Mouse (Mus musculus): Measurements from ENCODE around the gene Alg12.

The Alg12 gene

GRCm38 (mm10) chr15:88819026-88819905 is at the start of gene Alg12, which contains the start of gene Creld2:
Alg12 (minus strand) TSS chr15:88819318.
Creld2 (plus strand) TSS chr15:88819646.
- ATAC-seq (ENCODE audit: low TSS enrichment), result peak; percentile 98

- ATAC-seq (ENCODE audit: low TSS enrichment), result no peak
These were observed 49.1 kb upstream of the Alg12 start for GRCm38 (mm10) chr15:88868024-88868742.

- no peak for ATAC-seq (ENCODE audit: low TSS enrichment)
These were observed 48.4 kb upstream of the Alg12 start for GRCm38 (mm10) chr15:88867368-88868023.

GRCm38 (mm10) chr15:88866934-88867356 is 47.8 kb upstream of the Alg12 start:
- ATAC-seq (ENCODE audit: low TSS enrichment), result no peak

- ATAC-seq (ENCODE audit: low TSS enrichment), result no peak
These were observed 47.0 kb upstream of the Alg12 start for GRCm38 (mm10) chr15:88865888-88866695.

GRCm38 (mm10) chr15:88865061-88865460 is 45.9 kb upstream of the Alg12 start:
- no peak for ATAC-seq (ENCODE audit: low TSS enrichment)

GRCm38 (mm10) chr15:88864270-88865030 is 45.3 kb upstream of the Alg12 start:
- no peak for ATAC-seq (ENCODE audit: low TSS enrichment)

- ATAC-seq (ENCODE audit: low TSS enrichment), result peak; percentile 64
These were observed 44.6 kb upstream of the Alg12 start for GRCm38 (mm10) chr15:88863695-88864231.

GRCm38 (mm10) chr15:88862881-88863694 is 44.0 kb upstream of the Alg12 start:
- ATAC-seq (ENCODE audit: low TSS enrichment), result no peak

- peak; percentile 58 for ATAC-seq (ENCODE audit: low TSS enrichment)
These were observed 42.9 kb upstream of the Alg12 start, which contains the start of gene Pim3 for GRCm38 (mm10) chr15:88861772-88862622. Pim3 (plus strand) TSS chr15:88862186.

- no peak for ATAC-seq (ENCODE audit: low TSS enrichment)
These were observed 41.7 kb upstream of the Alg12 start for GRCm38 (mm10) chr15:88860781-88861180.

GRCm38 (mm10) chr15:88859206-88859970 is 40.3 kb upstream of the Alg12 start:
- ATAC-seq (ENCODE audit: low TSS enrichment), result no peak

GRCm38 (mm10) chr15:88858707-88859106 is 39.6 kb upstream of the Alg12 start:
- ATAC-seq (ENCODE audit: low TSS enrichment), result no peak

GRCm38 (mm10) chr15:88858141-88858541 is 39.0 kb upstream of the Alg12 start:
- ATAC-seq (ENCODE audit: low TSS enrichment), result no peak

- no peak for ATAC-seq (ENCODE audit: low TSS enrichment)
These were observed 38.2 kb upstream of the Alg12 start for GRCm38 (mm10) chr15:88857361-88857760.

GRCm38 (mm10) chr15:88856613-88857012 is 37.5 kb upstream of the Alg12 start:
- ATAC-seq (ENCODE audit: low TSS enrichment), result no peak

- ATAC-seq (ENCODE audit: low TSS enrichment), result no peak
These were observed 36.8 kb upstream of the Alg12 start for GRCm38 (mm10) chr15:88855896-88856417.

Data from frontal cortex, adult (tissue).